Mouse (Mus musculus) cerebellum, adult 2 months (tissue): Measurements from ENCODE around the gene Tradd. TPM values are rescaled to one million over a fixed set of nuclear protein-coding genes. Genes with fewer than 3 reads are reported as not detected.

Experiments used
- DNase-seq, 2 experiments: peaks; one replicate each; pipeline ENCODE4 v3.0.0; 2021
- H3K27ac ChIP-seq: fragments of 200-500 bp; 2 replicates; pipeline ENCODE4 v1.5.1; 2012; ENCODE audit warnings: low read length, control low read depth, inconsistent platforms; ENCODE audit not compliant: insufficient read depth
- H3K27me3 ChIP-seq: fragments of 200-500 bp; 2 replicates; pipeline ENCODE4 v1.6.1; 2012; ENCODE audit warnings: inconsistent platforms, mild to moderate bottlenecking, low read length, moderate library complexity; ENCODE audit not compliant: control insufficient read depth, insufficient read depth
- H3K4me1 ChIP-seq: fragments of 200-500 bp; 2 replicates; pipeline ENCODE4 v1.6.1; 2011; ENCODE audit warnings: low read length; ENCODE audit not compliant: control insufficient read depth, insufficient read depth
- H3K4me3 ChIP-seq: fragments of 200-500 bp; replicated peaks from 2 replicates; pipeline ENCODE3; 2011; ENCODE audit warnings: mild to moderate bottlenecking, low read depth, low read length, control low read depth; ENCODE audit not compliant: insufficient read depth
- CTCF ChIP-seq: fragments of 200-500 bp; IDR thresholded peaks from 2 replicates; pipeline ENCODE4 v1.5.1; 2011; ENCODE audit warnings: low read depth, mild to moderate bottlenecking, control low read depth, low read length, moderate library complexity, borderline replicate concordance; ENCODE audit not compliant: insufficient read depth
- POLR2A ChIP-seq: fragments of 200-500 bp; IDR thresholded peaks from 2 replicates; pipeline ENCODE4 v1.6.1; 2011; ENCODE audit warnings: low read length, control low read depth, borderline replicate concordance; ENCODE audit not compliant: insufficient read depth
- WGBS: fragments of 180-500 bp; shearing (Covaris S2); methylation state at CpG from one replicate; pipeline ENCODE4 v1.1.7; 2018; 5-methylcytosine and 5-hydroxymethylcytosine counted together
- polyA plus RNA-seq: library from polyadenylated mRNA; depleted of rRNA; stranded (reverse); fragments of >200 nt; gene quantifications from 2 replicates; pipeline ENCODE4 v1.2.3, GENCODE M21; 2012

The Tradd gene
- polyA plus RNA-seq, 1 experiment = 12.1 TPM

DNA sequence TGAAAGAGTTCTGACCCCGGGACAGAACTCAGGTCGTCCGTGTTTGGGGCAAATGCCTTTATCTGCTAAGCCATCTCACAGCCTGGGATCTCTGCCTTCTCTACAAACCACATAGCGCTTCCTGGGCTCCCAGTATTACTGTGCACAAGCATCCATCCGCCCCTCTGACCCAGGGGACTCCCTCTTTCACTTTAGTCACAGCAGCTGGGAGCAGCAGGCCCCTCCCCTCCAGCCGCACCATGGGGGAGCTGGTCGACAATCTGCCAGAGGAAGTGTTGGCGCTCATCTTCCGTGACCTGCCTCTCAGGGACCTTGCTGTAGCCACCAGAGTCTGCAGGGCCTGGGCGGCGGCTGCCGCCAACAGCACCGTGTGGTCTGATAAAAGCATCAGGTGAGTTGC lies 2.4 kb upstream of the Tradd start:
- DNase-seq = no peak
- Histone ChIP-seq H3K27me3 (no peaks in the 10 kb centered on the region; the same call in 1 of the 2 replicates), H3K4me1 (0 out of 2 replicates have a peak, but pooled peaks cover 3% of the 10 kb centered on the region), H3K4me3 (no peak overlapping the region), H3K27ac (no peak overlapping the region)
- WGBS = 41% methylated on average over 13 of the region's 13 CpGs
- TF ChIP-seq CTCF (no peak), POLR2A (no peak)

GRCm38 (mm10) chr8:105265128-105265527 lies 719 bp upstream of the Tradd start:
- Histone ChIP-seq H3K27me3 (no peaks in the 10 kb centered on the region; the same call in 1 of the 2 replicates), H3K27ac (no peak overlapping the region), H3K4me3 (no peak overlapping the region), H3K4me1 (0 out of 2 replicates have a peak, but pooled peaks cover 3% of the 10 kb centered on the region)
- WGBS = 27% methylated on average over 10 of the region's 10 CpGs
- TF ChIP-seq CTCF = no peak
- TF ChIP-seq POLR2A = no peak
- no peak for DNase-seq

DNA sequence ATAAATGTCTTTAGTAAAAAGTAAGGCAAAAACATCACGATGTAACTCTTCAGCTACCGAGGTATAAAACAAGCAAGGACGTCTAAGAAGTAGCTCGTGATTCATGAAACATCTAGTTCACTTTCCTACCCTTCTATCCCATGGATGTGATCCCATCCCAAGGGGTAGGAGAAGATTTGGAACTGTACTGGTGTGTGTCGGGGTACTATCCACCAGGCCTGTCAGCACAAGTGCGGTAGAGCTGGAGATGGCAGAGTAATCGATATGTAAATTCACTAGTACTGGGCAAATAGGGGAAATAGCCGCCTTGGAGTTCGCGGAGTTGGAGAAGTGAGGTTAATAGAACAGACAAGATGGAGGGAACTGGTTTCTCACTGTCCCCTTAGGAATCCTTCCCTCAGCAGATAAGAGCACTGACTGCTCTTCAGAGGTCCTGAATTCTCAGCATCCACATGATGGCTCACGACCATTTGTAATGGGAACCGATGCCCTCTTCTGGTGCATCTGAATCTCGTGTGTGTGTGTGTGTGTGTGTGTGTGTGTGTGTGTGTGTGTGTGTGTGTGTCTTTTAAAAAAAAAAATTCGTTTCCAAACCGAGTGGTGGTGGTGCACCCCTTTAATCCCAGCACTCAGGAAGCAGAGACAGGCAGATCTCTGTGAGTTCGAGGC lies 1.0 kb downstream of the Tradd start:
- no peaks in the 10 kb centered on the region for H3K27me3 ChIP-seq
- no peak for DNase-seq
- 47% methylated on average over 16 of the region's 16 CpGs for WGBS

DNA sequence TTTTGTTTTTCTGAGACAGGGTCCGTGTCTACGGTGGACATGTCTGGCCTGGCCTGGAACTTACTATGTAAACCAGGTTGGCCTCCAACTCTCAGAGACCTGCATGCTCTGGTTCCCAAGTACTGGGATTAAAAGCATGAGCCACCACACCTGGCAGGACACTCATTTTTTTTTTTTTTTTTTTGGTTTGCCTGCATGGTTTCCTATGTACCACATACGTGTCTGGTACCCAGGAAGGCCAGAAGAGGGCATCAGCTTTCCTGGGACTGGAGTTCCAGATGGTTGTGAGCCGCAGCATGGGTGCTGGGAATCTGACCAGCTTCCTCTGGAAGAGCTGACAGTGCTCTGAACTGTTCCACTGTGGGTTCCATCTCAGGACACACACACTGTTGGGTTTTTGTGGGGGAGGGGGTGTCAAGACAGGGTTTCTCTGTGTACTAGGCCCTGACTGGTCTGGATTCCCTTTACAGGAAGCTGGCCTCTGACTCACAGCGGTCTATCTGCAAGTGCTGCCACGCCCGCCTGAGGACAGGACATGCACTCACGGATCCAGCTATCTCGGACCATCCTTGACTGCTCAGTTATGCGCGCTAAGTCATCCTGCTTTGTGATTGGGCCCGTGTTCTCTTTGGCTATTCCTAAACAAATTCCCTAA lies 3.0 kb downstream of the Tradd start:
- no peak for DNase-seq
- TF ChIP-seq POLR2A (no peak), CTCF (no peak)
- 92% methylated on average over 12 of the region's 12 CpGs for WGBS
- Histone ChIP-seq H3K4me1 (no peaks in the 10 kb centered on the region), H3K27me3 (no peaks in the 10 kb centered on the region), H3K4me3 (no peak overlapping the region), H3K27ac (no peak overlapping the region)

More for the DNA sequence above, 1.0 kb downstream of the Tradd start:
- H3K27ac ChIP-seq = no peak overlapping the region
- H3K4me3 ChIP-seq = no peak overlapping the region
- H3K4me1 ChIP-seq = 0 out of 2 replicates have a peak, but pooled peaks cover 3% of the 10 kb centered on the region
- no peak for TF ChIP-seq POLR2A
- TF ChIP-seq CTCF = no peak

GRCm38 (mm10) chr8:105260371-105261099 lies 3.9 kb downstream of the Tradd start:
- Histone ChIP-seq H3K27ac (no peak overlapping the region), H3K27me3 (no peaks in the 10 kb centered on the region), H3K4me1 (no peaks in the 10 kb centered on the region), H3K4me3 (no peak overlapping the region)
- no peak for TF ChIP-seq CTCF
- TF ChIP-seq POLR2A = no peak
- WGBS = 83% methylated on average over 7 of the region's 7 CpGs
- no peak for DNase-seq

GRCm38 (mm10) chr8:105259721-105260320 lies 4.6 kb downstream of the Tradd start:
- DNase-seq = peak; percentile 64 to 76
- Histone ChIP-seq H3K4me3 (peak overlapping the region; percentile 49), H3K27ac (no peak overlapping the region), H3K4me1 (no peaks in the 10 kb centered on the region), H3K27me3 (no peaks in the 10 kb centered on the region)
- TF ChIP-seq POLR2A (no peak), CTCF (peak; percentile 80)
- 6% methylated on average over 30 of the region's 30 CpGs for WGBS

DNA sequence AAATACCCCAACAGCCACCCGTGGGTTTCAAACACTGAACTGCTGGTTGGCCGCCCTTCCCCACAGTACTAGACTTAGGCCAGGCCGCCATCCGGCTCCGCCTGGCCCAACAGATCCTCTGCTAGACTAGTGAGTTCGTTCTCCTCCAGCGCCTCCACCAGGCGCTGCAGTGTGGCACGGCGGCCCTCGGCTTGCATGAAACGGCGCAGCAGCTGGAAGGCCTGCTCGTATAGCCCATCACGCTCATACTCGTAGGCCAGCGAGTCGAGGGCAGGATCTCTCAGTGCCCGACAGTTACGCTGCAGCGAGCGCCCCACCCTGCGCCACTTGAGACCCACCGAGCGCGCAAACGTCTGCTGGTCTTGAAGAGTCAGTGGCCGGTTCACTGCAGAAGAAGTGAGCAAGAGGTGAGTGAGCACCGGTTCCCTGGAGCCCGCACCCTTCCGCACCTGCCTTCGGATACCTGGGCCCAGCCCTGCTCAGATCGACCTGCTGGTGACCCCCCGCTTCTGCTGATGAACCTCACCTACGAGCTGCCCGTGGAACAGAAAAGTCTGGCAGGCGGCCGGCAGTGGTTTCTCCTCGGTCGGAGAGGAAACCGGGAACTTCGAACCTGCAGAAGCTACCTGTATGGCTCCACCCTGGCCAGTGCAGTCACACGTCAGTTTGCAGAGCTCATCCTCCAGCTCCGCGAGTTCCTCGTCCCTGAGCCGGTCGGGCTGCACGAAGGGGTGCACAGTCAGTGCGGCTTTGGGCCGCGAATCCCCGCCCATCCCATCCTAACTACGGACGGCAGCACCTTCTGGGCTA lies 5.3 kb downstream of the Tradd start:
- Histone ChIP-seq H3K27ac (no peak overlapping the region), H3K4me1 (no peaks in the 10 kb centered on the region), H3K27me3 (no peaks in the 10 kb centered on the region), H3K4me3 (peak overlapping the region; percentile 49)
- 6% methylated on average over 55 of the region's 55 CpGs for WGBS
- TF ChIP-seq CTCF = no peak
- no peak for TF ChIP-seq POLR2A
- peak in 1 of 2 experiments; percentile 36 for DNase-seq
